Mouse (Mus musculus) CH12.LX (cell line): Measurements from ENCODE around the gene Lysmd3. TPM values are rescaled to one million over a fixed set of nuclear protein-coding genes. Genes with fewer than 3 reads are reported as not detected.

Experiments
- DNase-seq: peaks from one replicate; pipeline ENCODE4 v3.0.0-alpha.2; 2013; ENCODE audit errors: extremely low read depth
- H3K27ac ChIP-seq: 2 replicates; pipeline ENCODE4 v1.5.1; 2012; ENCODE audit warnings: low read depth, mild to moderate bottlenecking, control low read depth, moderate library complexity; ENCODE audit not compliant: insufficient read depth
- H3K27me3 ChIP-seq: replicated peaks from 2 replicates; pipeline ENCODE3; 2012; ENCODE audit warnings: inconsistent platforms
- H3K36me3 ChIP-seq, 2 experiments: replicated peaks in 1 of 2; 2 replicates each; pipeline versions ENCODE3 to v1.6.1; 2012; ENCODE audit warnings: inconsistent platforms in 1 of 2, low read length in 1 of 2, mild to moderate bottlenecking in 1 of 2, mixed read lengths in 1 of 2, moderate library complexity in 1 of 2; ENCODE audit not compliant: control insufficient read depth in 1 of 2, insufficient read depth in 1 of 2
- H3K4me1 ChIP-seq, 2 experiments: 2 replicates each; pipeline ENCODE4 v1.6.1; 2012; ENCODE audit warnings: inconsistent platforms in 1 of 2, moderate library complexity in 1 of 2; ENCODE audit not compliant: insufficient read depth in 2 of 2, control insufficient read depth in 1 of 2
- H3K4me2 ChIP-seq: 2 replicates; pipeline ENCODE4 v1.6.1; 2012; ENCODE audit warnings: low read depth, mild to moderate bottlenecking, control low read depth; ENCODE audit not compliant: poor library complexity, insufficient read depth, severe bottlenecking
- H3K4me3 ChIP-seq, 3 experiments: fragments of 150-350 bp in 1 of 3; sonication (generic) in 1 of 3; replicated peaks in 1 of 3; 2 replicates each; pipeline versions ENCODE3 to v1.5.1; 2011 to 2012; ENCODE audit warnings: low read depth in 2 of 3, low read length in 2 of 3, mild to moderate bottlenecking in 2 of 3, moderate library complexity in 2 of 3, control low read depth in 1 of 3, improper control_type of control experiment in 1 of 3, inconsistent platforms in 1 of 3, mixed read lengths in 1 of 3; ENCODE audit not compliant: poor library complexity in 1 of 3
- H3K79me2 ChIP-seq: replicated peaks from 2 replicates; pipeline ENCODE4 v1.6.1; 2012; ENCODE audit warnings: mild to moderate bottlenecking, moderate library complexity; ENCODE audit not compliant: control insufficient read depth, poor library complexity, insufficient read depth, severe bottlenecking; ENCODE audit errors: extremely low read depth
- H3K9ac ChIP-seq: 2 replicates; pipeline ENCODE4 v1.6.1; 2012; ENCODE audit warnings: low read depth, mild to moderate bottlenecking, control low read depth, moderate library complexity; ENCODE audit not compliant: insufficient read depth
- H3K9me3 ChIP-seq: replicated peaks from 2 replicates; pipeline ENCODE3; 2012; ENCODE audit warnings: low read length, inconsistent platforms, mixed read lengths
- CHD1 ChIP-seq: IDR thresholded peaks from 2 replicates; pipeline ENCODE4 v1.6.1; 2012; ENCODE audit warnings: low read depth, low read length, improper control_type of control experiment, inconsistent platforms
- CTCF ChIP-seq, 2 experiments: IDR thresholded peaks in 1 of 2; conservative IDR thresholded peaks in 1 of 2; 2 replicates each; pipeline ENCODE4 v1.5.1; 2011 to 2012; ENCODE audit warnings: low read depth in 2 of 2, low read length in 2 of 2, improper control_type of control experiment in 1 of 2, inconsistent platforms in 1 of 2, mild to moderate bottlenecking in 1 of 2, moderate library complexity in 1 of 2
- EP300 ChIP-seq: IDR thresholded peaks from 2 replicates; pipeline ENCODE4 v1.6.1; 2011; ENCODE audit warnings: low read length, improper control_type of control experiment
- ETS1 ChIP-seq: conservative IDR thresholded peaks from 2 replicates; pipeline ENCODE4 v1.6.1; 2012; ENCODE audit warnings: low read depth, mild to moderate bottlenecking, inconsistent platforms, low read length, improper control_type of control experiment, moderate library complexity
- GABPA ChIP-seq: IDR thresholded peaks from 2 replicates; pipeline ENCODE4 v1.6.1; 2012; ENCODE audit warnings: low read depth, low read length, improper control_type of control experiment, inconsistent platforms; ENCODE audit not compliant: insufficient replicate concordance
- HCFC1 ChIP-seq: IDR thresholded peaks from 2 replicates; pipeline ENCODE4 v1.6.1; 2012; ENCODE audit warnings: low read depth, mild to moderate bottlenecking, inconsistent platforms, low read length, improper control_type of control experiment
- IRF4 ChIP-seq: IDR thresholded peaks from 2 replicates; pipeline ENCODE4 v1.6.1; 2014; ENCODE audit warnings: low read depth, mild to moderate bottlenecking, inconsistent platforms, low read length, improper control_type of control experiment
- JUN ChIP-seq: IDR thresholded peaks from 2 replicates; pipeline ENCODE4 v1.6.1; 2011; ENCODE audit warnings: low read depth, mild to moderate bottlenecking, low read length, improper control_type of control experiment, moderate library complexity; ENCODE audit not compliant: insufficient read depth
- MXI1 ChIP-seq: IDR thresholded peaks from 2 replicates; pipeline ENCODE4 v1.6.1; 2011; ENCODE audit warnings: mild to moderate bottlenecking, low read depth, low read length, improper control_type of control experiment
- MYC ChIP-seq: IDR thresholded peaks from 2 replicates; pipeline ENCODE4 v1.6.1; 2011; ENCODE audit warnings: low read depth, mild to moderate bottlenecking, improper control_type of control experiment, low read length
- PAX5 ChIP-seq: IDR thresholded peaks from 2 replicates; pipeline ENCODE4 v1.6.1; 2012; ENCODE audit warnings: low read length, inconsistent platforms, mixed read lengths
- POLR2A ChIP-seq: IDR thresholded peaks from 2 replicates; pipeline ENCODE4 v1.6.1; 2011; ENCODE audit warnings: low read depth, mild to moderate bottlenecking, improper control_type of control experiment, low read length
- POLR2AphosphoS2 ChIP-seq: IDR thresholded peaks from 2 replicates; pipeline ENCODE4 v1.6.1; 2011; ENCODE audit warnings: low read depth, low read length, improper control_type of control experiment
- RAD21 ChIP-seq: IDR thresholded peaks from 2 replicates; pipeline ENCODE4 v1.6.1; 2011; ENCODE audit warnings: low read depth, mild to moderate bottlenecking, low read length, improper control_type of control experiment, moderate library complexity
- RCOR1 ChIP-seq: conservative IDR thresholded peaks from 2 replicates; pipeline ENCODE4 v1.6.1; 2012; ENCODE audit warnings: low read depth, mild to moderate bottlenecking, inconsistent platforms, low read length, improper control_type of control experiment
- SIN3A ChIP-seq: IDR thresholded peaks from 2 replicates; pipeline ENCODE4 v1.6.1; 2012; ENCODE audit warnings: low read length, improper control_type of control experiment, inconsistent platforms
- USF1 ChIP-seq: IDR thresholded peaks from 2 replicates; pipeline ENCODE4 v1.6.1; 2014; ENCODE audit warnings: low read depth, mild to moderate bottlenecking, inconsistent platforms, low read length, improper control_type of control experiment
- USF2 ChIP-seq: conservative IDR thresholded peaks from 2 replicates; pipeline ENCODE4 v1.6.1; 2011; ENCODE audit warnings: low read depth, low read length, improper control_type of control experiment
- ZKSCAN1 ChIP-seq: IDR thresholded peaks from 2 replicates; pipeline ENCODE4 v1.6.1; 2012; ENCODE audit warnings: low read depth, inconsistent platforms, low read length, improper control_type of control experiment, borderline replicate concordance
- ZNF384 ChIP-seq: IDR thresholded peaks from 2 replicates; pipeline ENCODE4 v1.6.1; 2012; ENCODE audit warnings: low read depth, low read length, improper control_type of control experiment, inconsistent platforms
- dilution Hi-C: fragments of 300-500 bp; cut with MboI; formaldehyde crosslinking; loops from 2 replicates; pipeline ENCODE4 v1.14.3; 2020; ENCODE audit warnings: low sequenced_read_pairs; ENCODE audit not compliant: extremely low pct_unique_long_range_greater_than_20kb, extremely low pct_ligation_motif_present
- in situ Hi-C: fragments of 300-500 bp; cut with MboI; formaldehyde crosslinking; loops from 3 replicates; pipeline ENCODE4 v1.14.3; 2019; ENCODE audit warnings: low sequenced_read_pairs, low pct_ligation_motif_present, low pct_unique_long_range_greater_than_20kb, mixed read lengths
- polyA plus RNA-seq: library from polyadenylated mRNA; unstranded; fragments of >175 nt; gene quantifications from 2 replicates; pipeline ENCODE4 v1.2.1, GENCODE M21; 2012; ENCODE audit warnings: low read depth; ENCODE audit not compliant: insufficient read length
- total RNA-seq, 2 experiments: library from RNA; depleted of rRNA; stranded (reverse); fragments of 300-350 nt in 1 of 2; fragments of >200 nt in 1 of 2; gene quantifications; 2 replicates each; pipeline ENCODE4 v1.2.3; 2012 to 2014

Lysmd3 gene
- total and polyA plus RNA-seq, 3 experiments = 7.3 to 17.7 (median 15.1) TPM

GRCm38 (mm10) chr13:81629395-81629794, 28.1 kb upstream of the Lysmd3 start:
- Histone ChIP-seq H3K27me3 (no peaks in the 10 kb centered on the region), H3K9me3 (no peaks in the 10 kb centered on the region), H3K27ac (no peak overlapping the region), H3K4me1 (peaks cover 3% of the 10 kb centered on the region in 2 experiments; a peak in 3 of 4 replicates), H3K4me3 (no peak overlapping the region), H3K79me2 (no peaks in the 10 kb centered on the region), H3K4me2 (no peak overlapping the region), H3K9ac (no peak overlapping the region)
- dilution Hi-C loops = no loop called here
- DNase-seq = no peak
- TF ChIP-seq POLR2A = no peak
- no peak for TF ChIP-seq PAX5
- TF ChIP-seq MYC = no peak
- no peak for TF ChIP-seq MXI1
- TF ChIP-seq GABPA = no peak
- TF ChIP-seq ZNF384 = no peak
- TF ChIP-seq ZKSCAN1 = no peak
- no peak for TF ChIP-seq IRF4
- TF ChIP-seq USF2 = no peak
- TF ChIP-seq ETS1 = no peak
- no peak for TF ChIP-seq EP300
- TF ChIP-seq JUN = no peak
- TF ChIP-seq SIN3A = no peak
- TF ChIP-seq CHD1 = no peak
- TF ChIP-seq CTCF (conservative IDR thresholded peaks at IDR 0.05 in 1 of 2, IDR thresholded peaks at IDR 0.05 in 1 of 2; ENCODE audit: low read depth in 2 of 2, low read length in 2 of 2) = no peak
- TF ChIP-seq, all 38 proteins: peak for 0
- in situ Hi-C loops = loop anchor here (25.0 kb wide), 1 partner anchor 192 kb away; no protein-coding TSS in a partner anchor
- no peaks in the 10 kb centered on the region for H3K36me3 ChIP-seq

GRCm38 (mm10) chr13:81630566-81630965, 26.9 kb upstream of the Lysmd3 start:
- Histone ChIP-seq H3K27ac (no peak overlapping the region), H3K4me2 (no peak overlapping the region), H3K9me3 (no peaks in the 10 kb centered on the region), H3K36me3 (no peaks in the 10 kb centered on the region), H3K4me3 (no peak overlapping the region), H3K27me3 (no peaks in the 10 kb centered on the region), H3K4me1 (peaks cover 3% of the 10 kb centered on the region in 2 experiments; a peak in 3 of 4 replicates), H3K9ac (no peak overlapping the region), H3K79me2 (no peaks in the 10 kb centered on the region)
- DNase-seq = no peak
- in situ Hi-C loops (loop anchor here (25.0 kb wide), 1 partner anchor 193 kb away; no protein-coding TSS in a partner anchor), dilution Hi-C loops (no loop called here)
- TF ChIP-seq MXI1 (no peak), USF1 (no peak), JUN (no peak), RCOR1 (no peak), RAD21 (no peak), HCFC1 (no peak), IRF4 (no peak), POLR2AphosphoS2 (no peak), ETS1 (no peak), ZNF384 (no peak)
- TF ChIP-seq, all 38 proteins: peak for 0
